Mouse (Mus musculus): ENCODE measurements around the gene Arhgef10l.

DNA sequence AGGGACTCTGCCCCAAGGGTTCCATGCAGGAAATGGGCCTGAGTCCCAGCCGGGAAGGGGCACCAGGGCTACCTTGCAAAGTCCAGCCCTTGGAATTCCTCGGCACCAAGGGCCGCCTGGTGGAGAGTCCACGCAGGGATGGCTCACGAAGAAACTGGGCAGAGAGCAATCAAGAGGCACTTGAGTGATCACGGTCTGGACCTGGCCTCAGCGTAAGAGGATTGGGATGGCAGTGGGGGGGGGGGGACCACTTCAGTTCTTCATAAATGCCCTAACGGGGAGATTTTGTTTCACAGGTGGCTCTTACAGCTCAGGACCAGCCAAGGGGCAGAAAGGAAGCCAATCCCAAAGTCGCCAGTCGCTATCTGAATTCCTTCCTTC, 41.7 kb downstream of the Arhgef10l start:
- TF ChIP-seq POLR2AphosphoS5 (IDR thresholded peaks at IDR 0.05; ENCODE audit: borderline replicate concordance, low read depth, low read length) (no peak), GATA1 (IDR thresholded peaks at IDR 0.05; ENCODE audit: low read depth, low read length) (no peak)
